Mouse (Mus musculus): ENCODE data around the gene Lyg2. TPM values are rescaled to one million over a fixed set of nuclear protein-coding genes. Genes with fewer than 3 reads are reported as not detected.

Gene Lyg2
- polyA plus RNA-seq, 1 experiment, result not detected

DNA sequence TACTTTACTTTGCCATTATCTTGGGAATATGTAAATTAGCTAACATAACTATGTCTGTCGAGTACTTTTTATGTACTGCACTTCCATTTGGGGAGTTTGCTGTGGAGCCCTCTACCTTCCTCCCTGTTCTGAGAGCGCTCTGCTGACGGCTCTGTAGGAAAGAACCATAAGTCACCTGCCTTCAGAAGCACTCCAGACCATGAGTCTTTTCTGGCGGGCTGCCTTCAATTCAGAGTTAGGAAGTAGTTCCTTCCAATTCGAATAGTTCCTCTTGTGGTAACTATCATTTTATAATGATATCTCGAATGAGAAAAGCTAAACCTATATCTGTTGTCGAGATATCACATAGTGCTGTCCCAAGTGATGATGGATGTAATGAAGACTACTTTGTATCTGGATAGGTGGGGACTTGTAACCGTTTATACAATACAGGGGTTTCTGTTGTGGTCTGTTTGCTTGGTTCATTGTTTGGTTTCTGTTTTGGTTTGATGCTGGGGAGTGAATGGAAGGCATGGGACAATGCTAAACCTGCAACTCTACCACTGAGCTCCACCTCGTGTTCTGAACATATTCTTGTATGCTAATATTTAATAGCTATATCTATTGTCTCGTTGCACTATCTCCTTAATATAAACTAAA is 48.5 kb downstream of the Lyg2 start:
- TF ChIP-seq EP300 (IDR thresholded peaks at IDR 0.05; ENCODE audit: insufficient read depth, low read depth, low read length), result no peak
- no peak for TF ChIP-seq POLR2A (IDR thresholded peaks at IDR 0.05; ENCODE audit: insufficient read depth, low read length)
- no peak for TF ChIP-seq CTCF (IDR thresholded peaks at IDR 0.05; ENCODE audit: low read depth, low read length)
- H3K9me3 ChIP-seq (replicated peaks; ENCODE audit: control insufficient read depth, insufficient read depth, low read length, poor library complexity, severe bottlenecking), result no peaks in the 10 kb centered on the region
- no peak overlapping the region for H3K27ac ChIP-seq (ENCODE audit: insufficient read depth, low read length)
- no peaks in the 10 kb centered on the region for H3K27me3 ChIP-seq (ENCODE audit: control insufficient read depth, insufficient read depth, low read length, poor library complexity, severe bottlenecking)
- H3K4me1 ChIP-seq (ENCODE audit: control insufficient read depth, insufficient read depth, low read length), result no peaks in the 10 kb centered on the region
- H3K4me3 ChIP-seq (ENCODE audit: low read depth, low read length), result no peak overlapping the region
- no peak overlapping the region for H3K9ac ChIP-seq (ENCODE audit: low read depth, poor library complexity, severe bottlenecking)
- no peaks in the 10 kb centered on the region for H3K36me3 ChIP-seq (ENCODE audit: control insufficient read depth, insufficient read depth, low read length, poor library complexity, severe bottlenecking)

- no peaks in the 10 kb centered on the region for H3K27me3 ChIP-seq (ENCODE audit: control insufficient read depth, insufficient read depth, low read length, poor library complexity, severe bottlenecking)
- no peak overlapping the region for H3K9ac ChIP-seq (ENCODE audit: low read depth, poor library complexity, severe bottlenecking)
- no peaks in the 10 kb centered on the region for H3K4me1 ChIP-seq (ENCODE audit: control insufficient read depth, insufficient read depth, low read length)
- no peak overlapping the region for H3K4me3 ChIP-seq (ENCODE audit: low read depth, low read length)
- no peak for TF ChIP-seq POLR2A (IDR thresholded peaks at IDR 0.05; ENCODE audit: insufficient read depth, low read length)
- TF ChIP-seq CTCF (IDR thresholded peaks at IDR 0.05; ENCODE audit: low read depth, low read length), result peak; percentile 66
- no peak for TF ChIP-seq EP300 (IDR thresholded peaks at IDR 0.05; ENCODE audit: insufficient read depth, low read depth, low read length)
- no peaks in the 10 kb centered on the region for H3K36me3 ChIP-seq (ENCODE audit: control insufficient read depth, insufficient read depth, low read length, poor library complexity, severe bottlenecking)
- H3K27ac ChIP-seq (ENCODE audit: insufficient read depth, low read length), result no peak overlapping the region
- no peaks in the 10 kb centered on the region for H3K9me3 ChIP-seq (replicated peaks; ENCODE audit: control insufficient read depth, insufficient read depth, low read length, poor library complexity, severe bottlenecking)
Measured at GRCm38 (mm10) chr1:37867056-37867455, 49.2 kb downstream of the Lyg2 start.

- Histone ChIP-seq H3K36me3 (ENCODE audit: control insufficient read depth, insufficient read depth, low read length, poor library complexity, severe bottlenecking) (no peaks in the 10 kb centered on the region), H3K9me3 (replicated peaks; ENCODE audit: control insufficient read depth, insufficient read depth, low read length, poor library complexity, severe bottlenecking) (no peaks in the 10 kb centered on the region), H3K4me3 (ENCODE audit: low read depth, low read length) (peak within 1 kb of the TSS; percentile 87), H3K27me3 (ENCODE audit: control insufficient read depth, insufficient read depth, low read length, poor library complexity, severe bottlenecking) (no peaks in the 10 kb centered on the region), H3K9ac (ENCODE audit: low read depth, poor library complexity, severe bottlenecking) (peak within 1 kb of the TSS; percentile 68), H3K27ac (ENCODE audit: insufficient read depth, low read length) (0 out of 2 replicates have a peak within 1 kb of the TSS, but pooled peaks have one; percentile 14), H3K4me1 (ENCODE audit: control insufficient read depth, insufficient read depth, low read length) (no peaks in the 10 kb centered on the region)
- no peak for TF ChIP-seq EP300 (IDR thresholded peaks at IDR 0.05; ENCODE audit: insufficient read depth, low read depth, low read length)
- no peak for TF ChIP-seq POLR2A (IDR thresholded peaks at IDR 0.05; ENCODE audit: insufficient read depth, low read length)
- TF ChIP-seq CTCF (IDR thresholded peaks at IDR 0.05; ENCODE audit: low read depth, low read length), result no peak
Measured at GRCm38 (mm10) chr1:37866286-37866685, 50.0 kb downstream of the Lyg2 start, which contains the start of gene Tsga10. TSS of gene Tsga10 (minus strand) at chr1:37866429.

GRCm38 (mm10) chr1:37865401-37866215 is 50.7 kb downstream of the Lyg2 start:
- peak overlapping the region; percentile 68 for H3K9ac ChIP-seq (ENCODE audit: low read depth, poor library complexity, severe bottlenecking)
- H3K36me3 ChIP-seq (ENCODE audit: control insufficient read depth, insufficient read depth, low read length, poor library complexity, severe bottlenecking), result no peaks in the 10 kb centered on the region
- H3K27me3 ChIP-seq (ENCODE audit: control insufficient read depth, insufficient read depth, low read length, poor library complexity, severe bottlenecking), result no peaks in the 10 kb centered on the region
- 0 out of 2 replicates have a peak overlapping the region, but pooled peaks have one; percentile 14 for H3K27ac ChIP-seq (ENCODE audit: insufficient read depth, low read length)
- TF ChIP-seq EP300 (IDR thresholded peaks at IDR 0.05; ENCODE audit: insufficient read depth, low read depth, low read length) (no peak), POLR2A (IDR thresholded peaks at IDR 0.05; ENCODE audit: insufficient read depth, low read length) (no peak), CTCF (IDR thresholded peaks at IDR 0.05; ENCODE audit: low read depth, low read length) (no peak)
- no peaks in the 10 kb centered on the region for H3K9me3 ChIP-seq (replicated peaks; ENCODE audit: control insufficient read depth, insufficient read depth, low read length, poor library complexity, severe bottlenecking)
- H3K4me3 ChIP-seq (ENCODE audit: low read depth, low read length), result peak overlapping the region; percentile 87
- no peaks in the 10 kb centered on the region for H3K4me1 ChIP-seq (ENCODE audit: control insufficient read depth, insufficient read depth, low read length)

- Histone ChIP-seq H3K9me3 (replicated peaks; ENCODE audit: control insufficient read depth, insufficient read depth, low read length, poor library complexity, severe bottlenecking) (no peaks in the 10 kb centered on the region), H3K9ac (ENCODE audit: low read depth, poor library complexity, severe bottlenecking) (peak overlapping the region; percentile 68), H3K36me3 (ENCODE audit: control insufficient read depth, insufficient read depth, low read length, poor library complexity, severe bottlenecking) (no peaks in the 10 kb centered on the region), H3K4me3 (ENCODE audit: low read depth, low read length) (peak overlapping the region; percentile 87), H3K27ac (ENCODE audit: insufficient read depth, low read length) (peak overlapping the region; percentile 29; the same call in 1 of the 2 replicates), H3K27me3 (ENCODE audit: control insufficient read depth, insufficient read depth, low read length, poor library complexity, severe bottlenecking) (no peaks in the 10 kb centered on the region), H3K4me1 (ENCODE audit: control insufficient read depth, insufficient read depth, low read length) (no peaks in the 10 kb centered on the region)
- TF ChIP-seq EP300 (IDR thresholded peaks at IDR 0.05; ENCODE audit: insufficient read depth, low read depth, low read length) (no peak), POLR2A (IDR thresholded peaks at IDR 0.05; ENCODE audit: insufficient read depth, low read length) (no peak), CTCF (IDR thresholded peaks at IDR 0.05; ENCODE audit: low read depth, low read length) (no peak)
Measured at GRCm38 (mm10) chr1:37864511-37865400, 51.5 kb downstream of the Lyg2 start.

Other genes starting within 250 kb of the Lyg2 start
- gene 2010300C02Rik, start 196.4 kb downstream of the Lyg2 start, polyA plus RNA-seq (2011; ENCODE audit: insufficient read depth, insufficient read length, low read depth, missing spikeins), result 0.70 and 0.94 TPM in 2 replicates
- gene Tsga10, start 50.1 kb downstream of the Lyg2 start, polyA plus RNA-seq (2011; ENCODE audit: insufficient read depth, insufficient read length, low read depth, missing spikeins), result 5.5 and 6.3 TPM in 2 replicates
- 9.2 and 9.4 TPM in 2 replicates for gene Lipt1, start 44.8 kb downstream of the Lyg2 start, polyA plus RNA-seq (2011; ENCODE audit: insufficient read depth, insufficient read length, low read depth, missing spikeins)
- gene Mitd1, start 26.1 kb downstream of the Lyg2 start, polyA plus RNA-seq (2011; ENCODE audit: insufficient read depth, insufficient read length, low read depth, missing spikeins), result 37.4 and 38.7 TPM in 2 replicates
- 142 and 162 TPM in 2 replicates for gene Mrpl30, start 26.0 kb downstream of the Lyg2 start, polyA plus RNA-seq (2011; ENCODE audit: insufficient read depth, insufficient read length, low read depth, missing spikeins)
- gene Lyg1, start 41.3 kb upstream of the Lyg2 start, polyA plus RNA-seq (2011; ENCODE audit: insufficient read depth, insufficient read length, low read depth, missing spikeins), result not detected in 2 replicates
- 93.8 and 97.5 TPM in 2 replicates for gene Txndc9, start 81.4 kb upstream of the Lyg2 start, polyA plus RNA-seq (2011; ENCODE audit: insufficient read depth, insufficient read length, low read depth, missing spikeins)
- 92.7 and 94.6 TPM in 2 replicates for gene Eif5b, start 81.5 kb upstream of the Lyg2 start, polyA plus RNA-seq (2011; ENCODE audit: insufficient read depth, insufficient read length, low read depth, missing spikeins)
- 113 and 122 TPM in 2 replicates for gene Rev1, start 213.3 kb upstream of the Lyg2 start, polyA plus RNA-seq (2011; ENCODE audit: insufficient read depth, insufficient read length, low read depth, missing spikeins)